Mouse (Mus musculus) adrenal gland, postnatal 14 days (tissue): ENCODE results near the gene Copg1. TPM values are rescaled to one million over a fixed set of nuclear protein-coding genes. Genes with fewer than 3 reads are reported as not detected.

Experiments used
- total RNA-seq: library from RNA; stranded (reverse); gene quantifications from 2 replicates; pipeline ENCODE4 v1.2.3, GENCODE M21; 2021

Gene Copg1
- total RNA-seq, 1 experiment from 2014 or later: 93.2 TPM

Other genes starting within 250 kb of the Copg1 start
- 5.9 and 6.9 TPM in 2 replicates for gene Aplf, start 215.6 kb upstream of the Copg1 start, total RNA-seq
- gene Efcc1, start 156.9 kb upstream of the Copg1 start, total RNA-seq: 1.1 and 2.5 TPM in 2 replicates
- 0.52 and 0.60 TPM in 2 replicates for gene Gp9, start 109.7 kb upstream of the Copg1 start, total RNA-seq
- 27.8 and 33.2 TPM in 2 replicates for gene Rab43, start 75.7 kb upstream of the Copg1 start, total RNA-seq
- gene Gm45140, start 52.0 kb upstream of the Copg1 start, total RNA-seq: 4.1 and 6.1 TPM in 2 replicates
- 41.0 and 42.3 TPM in 2 replicates for gene Isy1, start 49.0 kb upstream of the Copg1 start, total RNA-seq
- 392 and 410 TPM in 2 replicates for gene Cnbp, start 36.7 kb upstream of the Copg1 start, total RNA-seq
- gene Hmces, start 26.1 kb downstream of the Copg1 start, total RNA-seq: 23.3 and 24.8 TPM in 2 replicates
- 23.8 and 24.9 TPM in 2 replicates for gene H1fx, start 93.8 kb downstream of the Copg1 start, total RNA-seq
- 280 and 282 TPM in 2 replicates for gene Rab7, start 157.5 kb downstream of the Copg1 start, total RNA-seq
- 183 and 185 TPM in 2 replicates for gene Rpn1, start 196.7 kb downstream of the Copg1 start, total RNA-seq